Mouse (Mus musculus): Measurements from ENCODE around the gene Svop. TPM values are rescaled to one million over a fixed set of nuclear protein-coding genes. Genes with fewer than 3 reads are reported as not detected.

Gene Svop
- polyA plus RNA-seq, 1 experiment: 81.5 TPM

- no peak for DNase-seq (ENCODE audit: low read depth)
- TF ChIP-seq POLR2A (IDR thresholded peaks at IDR 0.05; ENCODE audit: borderline replicate concordance, extremely low read depth, insufficient read depth, insufficient read length, poor library complexity, severe bottlenecking): no peak
- no peak for TF ChIP-seq CTCF (IDR thresholded peaks at IDR 0.05; ENCODE audit: borderline replicate concordance, extremely low read depth, insufficient read depth, insufficient read length)
Observed at GRCm38 (mm10) chr5:114041327-114041930, 49.9 kb downstream of the Svop start.

GRCm38 (mm10) chr5:114040911-114041310, 50.5 kb downstream of the Svop start:
- TF ChIP-seq POLR2A (IDR thresholded peaks at IDR 0.05; ENCODE audit: borderline replicate concordance, extremely low read depth, insufficient read depth, insufficient read length, poor library complexity, severe bottlenecking): no peak
- TF ChIP-seq CTCF (IDR thresholded peaks at IDR 0.05; ENCODE audit: borderline replicate concordance, extremely low read depth, insufficient read depth, insufficient read length): no peak
- no peak for DNase-seq (ENCODE audit: low read depth)

GRCm38 (mm10) chr5:114040508-114040907, 50.9 kb downstream of the Svop start:
- DNase-seq (ENCODE audit: low read depth): peak; percentile 38
- TF ChIP-seq POLR2A (IDR thresholded peaks at IDR 0.05; ENCODE audit: borderline replicate concordance, extremely low read depth, insufficient read depth, insufficient read length, poor library complexity, severe bottlenecking) (no peak), CTCF (IDR thresholded peaks at IDR 0.05; ENCODE audit: borderline replicate concordance, extremely low read depth, insufficient read depth, insufficient read length) (no peak)

- TF ChIP-seq POLR2A (IDR thresholded peaks at IDR 0.05; ENCODE audit: borderline replicate concordance, extremely low read depth, insufficient read depth, insufficient read length, poor library complexity, severe bottlenecking) (no peak), CTCF (IDR thresholded peaks at IDR 0.05; ENCODE audit: borderline replicate concordance, extremely low read depth, insufficient read depth, insufficient read length) (no peak)
- peak; percentile 17 for DNase-seq (ENCODE audit: low read depth)
Observed at GRCm38 (mm10) chr5:114035111-114035510, 56.3 kb downstream of the Svop start.

GRCm38 (mm10) chr5:114034393-114034792, 57.0 kb downstream of the Svop start:
- no peak for DNase-seq (ENCODE audit: low read depth)
- no peak for TF ChIP-seq CTCF (IDR thresholded peaks at IDR 0.05; ENCODE audit: borderline replicate concordance, extremely low read depth, insufficient read depth, insufficient read length)
- TF ChIP-seq POLR2A (IDR thresholded peaks at IDR 0.05; ENCODE audit: borderline replicate concordance, extremely low read depth, insufficient read depth, insufficient read length, poor library complexity, severe bottlenecking): no peak

GRCm38 (mm10) chr5:114032161-114032763, 59.1 kb downstream of the Svop start:
- DNase-seq (ENCODE audit: low read depth): no peak
- TF ChIP-seq POLR2A (IDR thresholded peaks at IDR 0.05; ENCODE audit: borderline replicate concordance, extremely low read depth, insufficient read depth, insufficient read length, poor library complexity, severe bottlenecking) (no peak), CTCF (IDR thresholded peaks at IDR 0.05; ENCODE audit: borderline replicate concordance, extremely low read depth, insufficient read depth, insufficient read length) (no peak)

- DNase-seq (ENCODE audit: low read depth): no peak
- TF ChIP-seq POLR2A (IDR thresholded peaks at IDR 0.05; ENCODE audit: borderline replicate concordance, extremely low read depth, insufficient read depth, insufficient read length, poor library complexity, severe bottlenecking) (no peak), CTCF (IDR thresholded peaks at IDR 0.05; ENCODE audit: borderline replicate concordance, extremely low read depth, insufficient read depth, insufficient read length) (no peak)
Observed at GRCm38 (mm10) chr5:114030652-114031051, 60.7 kb downstream of the Svop start.

- TF ChIP-seq CTCF (IDR thresholded peaks at IDR 0.05; ENCODE audit: borderline replicate concordance, extremely low read depth, insufficient read depth, insufficient read length) (no peak), POLR2A (IDR thresholded peaks at IDR 0.05; ENCODE audit: borderline replicate concordance, extremely low read depth, insufficient read depth, insufficient read length, poor library complexity, severe bottlenecking) (no peak)
Observed at GRCm38 (mm10) chr5:114028111-114028510, 63.3 kb downstream of the Svop start.

GRCm38 (mm10) chr5:114027217-114027944, 64.0 kb downstream of the Svop start:
- TF ChIP-seq POLR2A (IDR thresholded peaks at IDR 0.05; ENCODE audit: borderline replicate concordance, extremely low read depth, insufficient read depth, insufficient read length, poor library complexity, severe bottlenecking): no peak
- no peak for DNase-seq (ENCODE audit: low read depth)

More at GRCm38 (mm10) chr5:114028111-114028510, 63.3 kb downstream of the Svop start:
- no peak for DNase-seq (ENCODE audit: low read depth)

GRCm38 (mm10) chr5:114024885-114025284, 66.5 kb downstream of the Svop start:
- DNase-seq (ENCODE audit: low read depth): peak; percentile 27
- no peak for TF ChIP-seq POLR2A (IDR thresholded peaks at IDR 0.05; ENCODE audit: borderline replicate concordance, extremely low read depth, insufficient read depth, insufficient read length, poor library complexity, severe bottlenecking)
- TF ChIP-seq CTCF (IDR thresholded peaks at IDR 0.05; ENCODE audit: borderline replicate concordance, extremely low read depth, insufficient read depth, insufficient read length): no peak

GRCm38 (mm10) chr5:114024390-114024789, 67.0 kb downstream of the Svop start:
- TF ChIP-seq POLR2A (IDR thresholded peaks at IDR 0.05; ENCODE audit: borderline replicate concordance, extremely low read depth, insufficient read depth, insufficient read length, poor library complexity, severe bottlenecking): no peak
- no peak for TF ChIP-seq CTCF (IDR thresholded peaks at IDR 0.05; ENCODE audit: borderline replicate concordance, extremely low read depth, insufficient read depth, insufficient read length)
- no peak for DNase-seq (ENCODE audit: low read depth)
